Mouse (Mus musculus) CH12.LX (cell line): ENCODE data around the gene Scfd2. TPM values are rescaled to one million over a fixed set of nuclear protein-coding genes. Genes with fewer than 3 reads are reported as not detected.

Experiments used
- DNase-seq: peaks from one replicate; pipeline ENCODE4 v3.0.0-alpha.2; 2013; ENCODE audit errors: extremely low read depth
- H3K27ac ChIP-seq: 2 replicates; pipeline ENCODE4 v1.5.1; 2012; ENCODE audit warnings: low read depth, mild to moderate bottlenecking, control low read depth, moderate library complexity; ENCODE audit not compliant: insufficient read depth
- H3K27me3 ChIP-seq: replicated peaks from 2 replicates; pipeline ENCODE3; 2012; ENCODE audit warnings: inconsistent platforms
- H3K36me3 ChIP-seq, 2 experiments: replicated peaks in 1 of 2; 2 replicates each; pipeline versions ENCODE3 to v1.6.1; 2012; ENCODE audit warnings: inconsistent platforms in 1 of 2, low read length in 1 of 2, mild to moderate bottlenecking in 1 of 2, mixed read lengths in 1 of 2, moderate library complexity in 1 of 2; ENCODE audit not compliant: control insufficient read depth in 1 of 2, insufficient read depth in 1 of 2
- H3K4me1 ChIP-seq, 2 experiments: 2 replicates each; pipeline ENCODE4 v1.6.1; 2012; ENCODE audit warnings: inconsistent platforms in 1 of 2, moderate library complexity in 1 of 2; ENCODE audit not compliant: insufficient read depth in 2 of 2, control insufficient read depth in 1 of 2
- H3K4me2 ChIP-seq: 2 replicates; pipeline ENCODE4 v1.6.1; 2012; ENCODE audit warnings: low read depth, mild to moderate bottlenecking, control low read depth; ENCODE audit not compliant: poor library complexity, insufficient read depth, severe bottlenecking
- H3K4me3 ChIP-seq, 3 experiments: fragments of 150-350 bp in 1 of 3; sonication (generic) in 1 of 3; replicated peaks in 1 of 3; 2 replicates each; pipeline versions ENCODE3 to v1.5.1; 2011 to 2012; ENCODE audit warnings: low read depth in 2 of 3, low read length in 2 of 3, mild to moderate bottlenecking in 2 of 3, moderate library complexity in 2 of 3, control low read depth in 1 of 3, improper control_type of control experiment in 1 of 3, inconsistent platforms in 1 of 3, mixed read lengths in 1 of 3; ENCODE audit not compliant: poor library complexity in 1 of 3
- H3K79me2 ChIP-seq: replicated peaks from 2 replicates; pipeline ENCODE4 v1.6.1; 2012; ENCODE audit warnings: mild to moderate bottlenecking, moderate library complexity; ENCODE audit not compliant: control insufficient read depth, poor library complexity, insufficient read depth, severe bottlenecking; ENCODE audit errors: extremely low read depth
- H3K9ac ChIP-seq: 2 replicates; pipeline ENCODE4 v1.6.1; 2012; ENCODE audit warnings: low read depth, mild to moderate bottlenecking, control low read depth, moderate library complexity; ENCODE audit not compliant: insufficient read depth
- H3K9me3 ChIP-seq: replicated peaks from 2 replicates; pipeline ENCODE3; 2012; ENCODE audit warnings: low read length, inconsistent platforms, mixed read lengths
- BHLHE40 ChIP-seq: IDR thresholded peaks from 2 replicates; pipeline ENCODE4 v1.6.1; 2011; ENCODE audit warnings: mild to moderate bottlenecking, low read depth, low read length, improper control_type of control experiment
- CHD1 ChIP-seq: IDR thresholded peaks from 2 replicates; pipeline ENCODE4 v1.6.1; 2012; ENCODE audit warnings: low read depth, low read length, improper control_type of control experiment, inconsistent platforms
- CHD2 ChIP-seq: IDR thresholded peaks from 2 replicates; pipeline ENCODE4 v1.6.1; 2011; ENCODE audit warnings: low read length, improper control_type of control experiment
- CTCF ChIP-seq, 2 experiments: IDR thresholded peaks in 1 of 2; conservative IDR thresholded peaks in 1 of 2; 2 replicates each; pipeline ENCODE4 v1.5.1; 2011 to 2012; ENCODE audit warnings: low read depth in 2 of 2, low read length in 2 of 2, improper control_type of control experiment in 1 of 2, inconsistent platforms in 1 of 2, mild to moderate bottlenecking in 1 of 2, moderate library complexity in 1 of 2
- E2F4 ChIP-seq: IDR thresholded peaks from 2 replicates; pipeline ENCODE4 v1.6.1; 2011; ENCODE audit warnings: low read depth, low read length, improper control_type of control experiment; ENCODE audit not compliant: insufficient replicate concordance
- ELF1 ChIP-seq: IDR thresholded peaks from 2 replicates; pipeline ENCODE4 v1.6.1; 2014; ENCODE audit warnings: low read depth, mild to moderate bottlenecking, inconsistent platforms, low read length, improper control_type of control experiment
- ETS1 ChIP-seq: conservative IDR thresholded peaks from 2 replicates; pipeline ENCODE4 v1.6.1; 2012; ENCODE audit warnings: low read depth, mild to moderate bottlenecking, inconsistent platforms, low read length, improper control_type of control experiment, moderate library complexity
- GABPA ChIP-seq: IDR thresholded peaks from 2 replicates; pipeline ENCODE4 v1.6.1; 2012; ENCODE audit warnings: low read depth, low read length, improper control_type of control experiment, inconsistent platforms; ENCODE audit not compliant: insufficient replicate concordance
- JUN ChIP-seq: IDR thresholded peaks from 2 replicates; pipeline ENCODE4 v1.6.1; 2011; ENCODE audit warnings: low read depth, mild to moderate bottlenecking, low read length, improper control_type of control experiment, moderate library complexity; ENCODE audit not compliant: insufficient read depth
- JUND ChIP-seq: conservative IDR thresholded peaks from 2 replicates; pipeline ENCODE4 v1.6.1; 2011; ENCODE audit warnings: low read depth, low read length, improper control_type of control experiment
- MAFK ChIP-seq: IDR thresholded peaks from 2 replicates; pipeline ENCODE4 v1.6.1; 2011; ENCODE audit warnings: low read length, improper control_type of control experiment; ENCODE audit not compliant: insufficient replicate concordance
- MAX ChIP-seq: IDR thresholded peaks from 2 replicates; pipeline ENCODE4 v1.6.1; 2011; ENCODE audit warnings: low read length, improper control_type of control experiment
- MEF2A ChIP-seq: IDR thresholded peaks from 2 replicates; pipeline ENCODE4 v1.6.1; 2014; ENCODE audit warnings: low read depth, mild to moderate bottlenecking, inconsistent platforms, low read length, improper control_type of control experiment, borderline replicate concordance
- MXI1 ChIP-seq: IDR thresholded peaks from 2 replicates; pipeline ENCODE4 v1.6.1; 2011; ENCODE audit warnings: mild to moderate bottlenecking, low read depth, low read length, improper control_type of control experiment
- NELFE ChIP-seq: IDR thresholded peaks from 2 replicates; pipeline ENCODE4 v1.6.1; 2011; ENCODE audit warnings: low read depth, low read length, improper control_type of control experiment
- PAX5 ChIP-seq: IDR thresholded peaks from 2 replicates; pipeline ENCODE4 v1.6.1; 2012; ENCODE audit warnings: low read length, inconsistent platforms, mixed read lengths
- POLR2AphosphoS2 ChIP-seq: IDR thresholded peaks from 2 replicates; pipeline ENCODE4 v1.6.1; 2011; ENCODE audit warnings: low read depth, low read length, improper control_type of control experiment
- RAD21 ChIP-seq: IDR thresholded peaks from 2 replicates; pipeline ENCODE4 v1.6.1; 2011; ENCODE audit warnings: low read depth, mild to moderate bottlenecking, low read length, improper control_type of control experiment, moderate library complexity
- RCOR1 ChIP-seq: conservative IDR thresholded peaks from 2 replicates; pipeline ENCODE4 v1.6.1; 2012; ENCODE audit warnings: low read depth, mild to moderate bottlenecking, inconsistent platforms, low read length, improper control_type of control experiment
- SIN3A ChIP-seq: IDR thresholded peaks from 2 replicates; pipeline ENCODE4 v1.6.1; 2012; ENCODE audit warnings: low read length, improper control_type of control experiment, inconsistent platforms
- TBP ChIP-seq: conservative IDR thresholded peaks from 2 replicates; pipeline ENCODE4 v1.6.1; 2011; ENCODE audit warnings: low read depth, low read length, improper control_type of control experiment
- TCF12 ChIP-seq: IDR thresholded peaks from 2 replicates; pipeline ENCODE4 v1.6.1; 2014; ENCODE audit warnings: low read depth, mild to moderate bottlenecking, inconsistent platforms, low read length, improper control_type of control experiment
- UBTF ChIP-seq: IDR thresholded peaks from 2 replicates; pipeline ENCODE4 v1.6.1; 2012; ENCODE audit warnings: low read depth, mild to moderate bottlenecking, inconsistent platforms, low read length, improper control_type of control experiment, moderate library complexity
- USF1 ChIP-seq: IDR thresholded peaks from 2 replicates; pipeline ENCODE4 v1.6.1; 2014; ENCODE audit warnings: low read depth, mild to moderate bottlenecking, inconsistent platforms, low read length, improper control_type of control experiment
- USF2 ChIP-seq: conservative IDR thresholded peaks from 2 replicates; pipeline ENCODE4 v1.6.1; 2011; ENCODE audit warnings: low read depth, low read length, improper control_type of control experiment
- ZC3H11A ChIP-seq: IDR thresholded peaks from 2 replicates; pipeline ENCODE4 v1.6.1; 2012; ENCODE audit warnings: low read depth, mild to moderate bottlenecking, inconsistent platforms, low read length, improper control_type of control experiment
- ZKSCAN1 ChIP-seq: IDR thresholded peaks from 2 replicates; pipeline ENCODE4 v1.6.1; 2012; ENCODE audit warnings: low read depth, inconsistent platforms, low read length, improper control_type of control experiment, borderline replicate concordance
- ZMIZ1 ChIP-seq: IDR thresholded peaks from 2 replicates; pipeline ENCODE4 v1.6.1; 2012; ENCODE audit warnings: low read depth, mild to moderate bottlenecking, inconsistent platforms, low read length, improper control_type of control experiment
- ZNF384 ChIP-seq: IDR thresholded peaks from 2 replicates; pipeline ENCODE4 v1.6.1; 2012; ENCODE audit warnings: low read depth, low read length, improper control_type of control experiment, inconsistent platforms
- dilution Hi-C: fragments of 300-500 bp; cut with MboI; formaldehyde crosslinking; loops from 2 replicates; pipeline ENCODE4 v1.14.3; 2020; ENCODE audit warnings: low sequenced_read_pairs; ENCODE audit not compliant: extremely low pct_unique_long_range_greater_than_20kb, extremely low pct_ligation_motif_present
- in situ Hi-C: fragments of 300-500 bp; cut with MboI; formaldehyde crosslinking; loops from 3 replicates; pipeline ENCODE4 v1.14.3; 2019; ENCODE audit warnings: low sequenced_read_pairs, low pct_ligation_motif_present, low pct_unique_long_range_greater_than_20kb, mixed read lengths
- polyA plus RNA-seq: library from polyadenylated mRNA; unstranded; fragments of >175 nt; gene quantifications from 2 replicates; pipeline ENCODE4 v1.2.1, GENCODE M21; 2012; ENCODE audit warnings: low read depth; ENCODE audit not compliant: insufficient read length
- total RNA-seq, 2 experiments: library from RNA; depleted of rRNA; stranded (reverse); fragments of 300-350 nt in 1 of 2; fragments of >200 nt in 1 of 2; gene quantifications; 2 replicates each; pipeline ENCODE4 v1.2.3; 2012 to 2014

The Scfd2 gene
- total and polyA plus RNA-seq, 3 experiments: 13.2 to 18.0 (median 14.4) TPM

DNA sequence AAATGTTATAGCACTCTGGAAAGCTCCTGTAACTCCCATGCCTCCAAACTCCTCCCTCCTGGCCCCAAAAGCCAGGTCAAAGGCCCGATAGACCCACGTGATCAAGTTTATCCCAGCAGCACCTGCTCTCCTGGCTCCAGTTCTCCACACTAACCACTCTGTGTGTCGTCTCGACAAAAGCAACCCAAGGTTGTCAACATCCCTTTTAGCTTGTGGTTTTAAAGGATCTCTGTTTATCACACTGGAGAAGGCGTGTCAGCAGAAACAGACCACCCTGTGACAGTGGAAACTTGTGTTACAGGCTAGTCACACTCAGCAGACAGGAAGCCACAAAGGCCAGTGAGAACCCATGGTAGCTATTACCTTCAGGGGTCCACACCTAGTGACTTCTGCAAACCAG lies 127.5 kb downstream of the Scfd2 start:
- Histone ChIP-seq H3K27ac (no peak overlapping the region), H3K27me3 (no peaks in the 10 kb centered on the region), H3K4me2 (no peak overlapping the region), H3K9me3 (no peaks in the 10 kb centered on the region), H3K9ac (no peak overlapping the region)
- dilution Hi-C loops (no loop called here), in situ Hi-C loops (no loop called here)
- DNase-seq: no peak
- TF ChIP-seq TCF12 (no peak), MEF2A (no peak), JUND (no peak), ZMIZ1 (no peak), GABPA (no peak), ZKSCAN1 (no peak), CHD2 (no peak), USF1 (no peak), CTCF (conservative IDR thresholded peaks at IDR 0.05 in 1 of 2, IDR thresholded peaks at IDR 0.05 in 1 of 2; ENCODE audit: low read depth in 2 of 2, low read length in 2 of 2) (no peak), MAX (no peak), RAD21 (no peak), PAX5 (no peak), ZNF384 (no peak), RCOR1 (no peak), USF2 (no peak), NELFE (no peak), UBTF (no peak), ELF1 (no peak), BHLHE40 (no peak)
- TF ChIP-seq, all 38 proteins: peak for 0
- H3K79me2 ChIP-seq: no peaks in the 10 kb centered on the region
- H3K4me1 ChIP-seq: peaks cover 0 to 12% of the 10 kb centered on the region in 2 experiments; a peak in 2 of 4 replicates
- no peaks in the 10 kb centered on the region for H3K36me3 ChIP-seq
- H3K4me3 ChIP-seq: no peak overlapping the region

DNA sequence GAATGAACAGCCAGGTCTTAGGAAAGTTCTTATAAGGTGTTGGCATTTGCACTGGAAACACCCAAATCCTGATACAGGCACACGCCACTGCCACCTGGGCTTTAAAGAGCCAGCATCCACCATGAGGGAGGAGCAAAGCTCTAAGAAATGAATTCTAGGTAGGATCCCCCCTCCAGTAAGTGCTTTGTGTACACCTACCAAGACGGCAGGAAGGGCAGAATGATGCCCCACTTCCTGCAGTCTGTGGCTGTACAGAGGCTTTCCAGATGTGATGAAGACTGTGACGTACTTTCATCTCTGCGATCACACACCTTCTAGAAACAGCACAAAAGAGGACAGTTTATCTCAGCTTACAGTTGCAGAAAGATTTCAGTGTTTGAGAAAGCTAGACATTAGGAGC lies 128.9 kb downstream of the Scfd2 start:
- no peak for TF ChIP-seq ZC3H11A
- no peak for TF ChIP-seq POLR2AphosphoS2
- no peak for TF ChIP-seq JUN
- TF ChIP-seq CHD1: no peak
- TF ChIP-seq GABPA: no peak
- no peak for TF ChIP-seq NELFE
- TF ChIP-seq USF1: no peak
- TF ChIP-seq E2F4: no peak
- TF ChIP-seq MAX: no peak
- no peak for TF ChIP-seq TBP
- no peak for TF ChIP-seq ETS1
- TF ChIP-seq RCOR1: no peak
- TF ChIP-seq MAFK: no peak
- no peak for TF ChIP-seq RAD21
- no peak for TF ChIP-seq MXI1
- no peak for TF ChIP-seq SIN3A
- H3K4me2 ChIP-seq: no peak overlapping the region
- H3K79me2 ChIP-seq: no peaks in the 10 kb centered on the region
- H3K27ac ChIP-seq: no peak overlapping the region
- H3K4me3 ChIP-seq: no peak overlapping the region
- no peak for DNase-seq
- dilution Hi-C loops: no loop called here
- H3K9me3 ChIP-seq: no peaks in the 10 kb centered on the region
- H3K27me3 ChIP-seq: no peaks in the 10 kb centered on the region
- H3K9ac ChIP-seq: no peak overlapping the region
- peaks cover 0 to 12% of the 10 kb centered on the region in 2 experiments; a peak in 2 of 4 replicates for H3K4me1 ChIP-seq
- H3K36me3 ChIP-seq: no peaks in the 10 kb centered on the region
- in situ Hi-C loops: no loop called here
